Mouse (Mus musculus) left cerebral cortex, adult 18-20 months (tissue): ENCODE data around the gene Efnb2. TPM values are rescaled to one million over a fixed set of nuclear protein-coding genes. Genes with fewer than 3 reads are reported as not detected.

ENCODE experiments used
- DNase-seq, 2 experiments: peaks; one replicate each; pipeline ENCODE4 v3.0.0; 2021 to 2022; ENCODE audit warnings: low spot score in 2 of 2, mixed read lengths in 1 of 2
- total RNA-seq, 2 experiments: library from RNA; stranded (reverse); gene quantifications; 2 replicates each; pipeline ENCODE4 v1.2.3; 2021

Efnb2 gene
- total RNA-seq, 2 experiments from 2014 or later = 60.1 to 64.2 TPM

DNA sequence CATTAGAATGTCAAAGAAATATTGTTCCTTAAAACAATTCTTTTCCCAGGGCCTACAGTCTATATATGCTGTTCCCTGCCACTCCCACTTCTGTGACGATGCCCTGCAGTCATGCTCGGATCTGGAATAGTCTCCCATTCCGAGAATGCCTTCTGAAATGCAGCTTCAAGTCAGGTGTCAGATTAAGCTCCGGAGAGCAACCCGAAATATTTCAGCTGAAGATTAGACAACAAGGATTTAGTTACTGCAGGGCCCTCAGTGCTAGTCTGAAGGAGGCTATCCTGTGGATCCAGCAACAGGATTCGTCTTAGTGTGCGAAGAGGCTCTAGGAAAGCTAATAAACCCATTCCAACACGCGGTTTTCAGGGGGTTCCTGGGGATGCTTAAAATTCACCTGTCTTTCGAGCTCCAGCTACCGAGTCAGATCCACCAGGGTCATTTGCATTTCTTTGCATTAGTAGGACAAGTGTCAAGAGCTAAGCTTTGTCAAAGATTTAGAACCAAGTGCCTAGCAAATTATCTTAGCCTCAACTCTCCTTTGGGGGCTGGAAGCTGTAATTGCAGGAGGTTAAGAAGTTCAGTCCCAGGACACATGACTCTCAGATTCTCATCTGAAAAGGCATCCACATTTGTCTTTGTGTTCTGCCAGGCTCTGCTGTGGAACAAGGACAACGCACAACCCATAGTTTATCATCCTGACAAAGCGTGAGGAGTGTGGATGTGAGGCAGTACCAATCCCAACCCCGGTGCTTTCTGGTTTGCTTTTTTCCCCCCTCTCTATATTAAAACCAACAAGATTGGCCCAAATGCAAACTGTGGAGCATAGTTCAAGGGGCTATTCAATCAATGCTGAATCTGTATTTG lies 4.2 kb downstream of the Efnb2 start:
- DNase-seq = no peak

DNA sequence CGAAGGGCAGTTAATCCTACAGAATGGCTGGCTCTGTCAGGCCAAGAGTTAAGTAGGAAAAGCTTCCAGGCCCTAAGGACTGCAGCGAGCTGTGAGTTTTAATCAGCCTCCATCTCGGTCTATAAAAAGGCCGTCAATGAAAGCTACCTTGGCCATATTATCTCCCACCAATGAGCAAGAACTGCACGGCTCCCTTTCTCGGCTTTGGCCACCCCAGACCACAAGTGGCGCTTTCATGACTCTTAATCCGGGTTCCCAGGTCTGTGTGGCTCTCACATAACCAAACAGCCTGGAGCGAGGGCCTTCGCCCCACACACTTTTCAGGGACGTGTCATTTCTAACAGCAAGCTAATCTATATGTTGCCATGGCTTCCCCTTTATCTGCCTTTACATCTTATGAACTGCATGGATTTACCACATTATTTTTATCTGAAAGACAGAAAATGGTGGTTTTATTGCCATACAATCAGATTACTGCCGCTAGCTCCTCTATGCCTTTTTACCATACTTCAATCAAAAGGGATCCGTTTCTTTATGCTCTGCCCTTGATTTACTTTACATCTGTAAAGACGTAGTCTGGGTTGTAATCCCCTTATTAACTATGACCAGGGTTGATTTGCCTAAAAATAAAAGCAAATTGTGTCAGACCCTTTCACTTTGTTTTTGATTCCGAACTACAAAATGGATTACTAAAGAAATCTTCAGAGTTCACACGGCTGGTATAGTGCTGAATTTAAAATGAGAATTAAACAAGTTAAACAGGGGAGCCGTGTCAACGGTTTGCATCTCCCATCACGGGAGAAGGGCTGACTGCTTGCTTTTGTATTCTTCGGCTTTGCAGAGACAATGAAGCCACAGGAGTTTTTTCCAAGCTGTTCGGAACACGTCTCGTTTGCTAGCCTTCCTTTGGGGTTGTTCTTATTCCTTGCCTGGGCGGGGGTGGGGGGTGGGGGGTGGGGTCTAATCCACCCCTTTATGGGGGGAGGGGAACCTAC lies 5.4 kb downstream of the Efnb2 start:
- DNase-seq = no peak

DNA sequence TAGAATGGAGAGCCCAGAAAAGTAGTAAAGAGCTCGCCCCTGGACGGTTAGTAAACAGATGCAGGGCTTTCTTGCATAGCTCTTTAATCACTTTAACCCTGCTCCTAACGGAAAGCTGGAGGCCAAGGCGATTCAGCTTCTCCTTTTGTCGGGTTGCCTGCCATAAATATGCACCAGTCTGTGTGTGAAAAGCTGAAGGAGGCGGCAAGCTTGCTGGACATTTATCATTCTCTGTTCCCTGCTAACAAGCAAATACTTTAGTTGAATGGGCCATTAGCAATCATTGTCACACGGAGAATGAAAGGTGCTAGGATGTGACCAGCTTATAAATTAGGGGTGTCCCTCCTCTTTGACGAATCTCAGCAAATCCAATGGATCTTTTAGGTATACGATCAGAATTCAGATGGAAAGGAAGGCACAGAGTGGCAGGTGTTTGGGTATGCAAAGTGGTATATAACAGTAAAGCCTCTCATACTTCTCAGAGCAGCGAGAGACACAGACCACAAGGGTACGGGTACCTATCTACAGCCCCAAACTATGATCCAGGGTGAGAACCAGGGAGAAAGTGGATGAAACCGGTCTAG lies 7.0 kb downstream of the Efnb2 start:
- DNase-seq = no peak

- no peak for DNase-seq
These were observed 7.7 kb downstream of the Efnb2 start for GRCm38 (mm10) chr8:8653343-8653742.

- DNase-seq = no peak
These were observed 8.7 kb downstream of the Efnb2 start for GRCm38 (mm10) chr8:8652388-8652787.

DNA sequence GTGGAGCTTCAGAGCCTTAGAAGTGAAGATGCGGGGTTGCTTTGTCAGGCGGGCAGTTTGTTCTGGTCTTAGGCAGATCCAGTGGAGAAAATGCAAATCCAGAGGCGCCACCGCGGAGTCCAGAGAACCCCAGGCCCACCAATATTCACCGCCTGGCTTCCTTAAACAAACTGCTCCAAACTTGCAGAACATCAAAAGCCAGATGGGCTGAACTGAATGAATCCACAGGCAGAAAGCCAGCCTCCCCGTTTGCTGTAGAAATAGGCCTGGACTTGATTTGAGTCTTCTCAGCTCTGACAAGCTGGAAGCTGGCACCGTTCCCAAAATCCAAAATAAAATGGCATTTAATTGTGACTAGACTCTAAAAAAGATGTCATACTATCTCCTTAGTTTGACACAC lies 11.1 kb downstream of the Efnb2 start:
- peak; percentile 70 to 78 for DNase-seq

DNA sequence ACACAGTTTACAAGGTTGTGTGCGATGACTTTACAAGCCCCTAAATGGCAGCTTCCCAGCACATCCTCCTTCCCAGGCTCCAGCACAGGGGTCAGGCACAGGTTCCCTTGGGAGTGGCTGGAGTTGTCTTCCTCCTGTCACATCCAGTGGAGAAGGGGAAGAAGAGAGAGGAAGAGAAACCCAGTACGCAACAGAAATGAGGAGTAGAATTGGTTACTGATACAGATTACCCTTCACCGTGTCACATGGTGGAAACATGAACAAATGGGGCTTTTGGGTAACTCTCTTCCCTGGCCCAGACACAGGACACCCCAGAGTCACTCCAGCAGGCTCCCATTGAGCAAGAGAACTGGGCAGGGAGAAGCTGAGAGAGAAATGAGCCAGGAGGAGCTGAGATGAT lies 11.5 kb downstream of the Efnb2 start:
- no peak for DNase-seq

DNA sequence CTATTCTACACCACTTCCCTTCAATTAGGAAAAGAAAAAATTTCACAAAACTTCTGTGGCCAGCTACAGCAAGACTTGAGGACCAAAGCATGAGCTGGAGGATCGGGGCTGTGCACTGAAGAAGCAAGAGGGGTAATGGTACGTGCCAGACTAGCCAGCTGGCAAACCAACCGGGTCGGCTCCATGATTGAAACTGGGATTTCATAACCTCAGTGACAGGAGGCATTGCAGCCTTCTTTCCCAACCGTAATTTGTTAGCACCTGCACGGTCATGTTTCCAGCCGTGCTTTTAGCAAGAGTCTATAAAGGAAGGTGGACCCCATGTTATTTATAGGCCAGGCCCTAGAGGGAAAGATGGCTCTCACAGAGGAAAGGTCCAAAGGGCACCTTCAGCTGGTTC lies 12.4 kb downstream of the Efnb2 start:
- DNase-seq = no peak

- no peak for DNase-seq
These were observed 13.2 kb downstream of the Efnb2 start for GRCm38 (mm10) chr8:8647824-8648223.

DNA sequence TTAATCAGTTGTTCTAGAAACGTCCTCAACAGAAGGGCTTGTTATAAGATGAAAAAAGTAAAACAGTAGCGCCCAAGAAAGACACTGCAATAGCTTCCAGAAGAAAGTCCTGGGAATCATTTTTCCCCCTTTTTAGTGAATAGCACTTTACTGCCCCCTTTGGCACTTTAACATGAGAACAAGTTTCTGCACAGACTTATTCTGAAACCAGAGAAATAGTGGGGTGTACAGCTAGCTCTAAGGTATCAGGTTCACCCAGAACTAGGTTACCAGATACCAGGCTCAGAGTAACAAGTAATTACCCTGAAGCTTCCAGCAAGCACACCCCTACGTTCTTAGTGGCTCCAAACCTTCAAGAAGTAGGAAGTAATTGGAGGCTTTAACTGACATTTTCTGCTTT lies 13.7 kb downstream of the Efnb2 start:
- no peak for DNase-seq

- DNase-seq = no peak
These were observed 16.7 kb downstream of the Efnb2 start for GRCm38 (mm10) chr8:8644160-8644915.

DNA sequence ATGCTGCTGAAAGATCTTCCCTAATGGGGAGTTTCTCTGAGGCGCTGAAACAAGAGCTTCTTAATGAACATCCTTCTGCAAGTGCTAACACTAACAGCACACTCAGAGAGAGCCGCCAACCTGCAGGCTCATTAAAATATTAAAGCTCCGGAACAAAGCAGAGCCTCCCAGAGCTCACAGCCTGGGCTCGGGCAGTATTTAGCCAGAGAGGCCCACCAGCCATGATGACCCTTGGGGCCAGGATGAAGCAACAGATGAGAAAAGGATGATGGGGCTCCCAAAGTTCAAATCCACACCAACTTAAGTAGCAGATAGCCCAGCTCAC lies 20.8 kb downstream of the Efnb2 start:
- no peak for DNase-seq

- no peak for DNase-seq
These were observed 21.3 kb downstream of the Efnb2 start for GRCm38 (mm10) chr8:8639569-8640263.

- DNase-seq = no peak
These were observed 29.6 kb downstream of the Efnb2 start for GRCm38 (mm10) chr8:8631394-8631793.

DNA sequence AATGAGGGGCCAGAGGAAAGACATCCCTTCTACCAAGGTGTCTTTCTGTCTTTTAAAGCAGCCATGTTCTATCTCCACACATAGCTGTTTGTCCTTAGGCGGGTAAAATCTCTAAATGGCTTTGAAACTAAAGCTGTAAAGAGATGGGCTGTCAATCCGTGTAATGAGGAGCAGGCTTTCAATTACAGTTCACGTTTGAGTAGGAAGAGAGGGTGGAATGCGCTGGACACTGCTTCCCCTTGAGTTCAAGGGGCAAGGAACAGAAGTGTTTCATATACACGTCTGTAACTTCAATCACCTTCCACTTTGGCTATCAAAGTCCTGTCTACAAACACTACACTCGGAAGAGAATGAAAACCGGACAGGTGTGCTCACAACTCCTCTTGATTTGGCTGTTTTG lies 37.0 kb downstream of the Efnb2 start:
- no peak for DNase-seq

DNA sequence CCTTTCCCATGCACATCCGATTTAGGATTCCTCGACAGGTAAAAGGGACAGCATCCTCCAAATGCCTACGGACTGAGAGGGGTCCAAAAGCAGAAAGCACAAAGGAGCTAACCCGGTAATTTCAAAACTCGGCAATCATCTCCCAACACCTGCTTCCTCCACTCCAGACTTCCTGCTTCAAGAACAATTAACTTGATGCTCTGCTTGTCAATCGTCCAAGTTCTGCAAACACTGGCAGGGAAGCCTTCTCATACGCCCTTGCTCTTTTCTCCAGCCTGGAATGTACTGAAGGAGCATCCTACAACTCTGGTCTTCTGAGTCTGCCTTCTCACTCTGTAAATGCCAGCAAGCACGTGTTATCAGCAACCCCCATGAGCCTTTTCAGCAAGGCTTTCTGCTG lies 37.6 kb downstream of the Efnb2 start:
- peak in 1 of 2 experiments; percentile 30 for DNase-seq

GRCm38 (mm10) chr8:8622476-8622875 lies 38.6 kb downstream of the Efnb2 start:
- no peak for DNase-seq

- peak in 1 of 2 experiments; percentile 45 for DNase-seq
These were observed 39.0 kb downstream of the Efnb2 start for GRCm38 (mm10) chr8:8622031-8622430.

- DNase-seq = peak in 1 of 2 experiments; percentile 38
These were observed 39.7 kb downstream of the Efnb2 start for GRCm38 (mm10) chr8:8621236-8621917.

DNA sequence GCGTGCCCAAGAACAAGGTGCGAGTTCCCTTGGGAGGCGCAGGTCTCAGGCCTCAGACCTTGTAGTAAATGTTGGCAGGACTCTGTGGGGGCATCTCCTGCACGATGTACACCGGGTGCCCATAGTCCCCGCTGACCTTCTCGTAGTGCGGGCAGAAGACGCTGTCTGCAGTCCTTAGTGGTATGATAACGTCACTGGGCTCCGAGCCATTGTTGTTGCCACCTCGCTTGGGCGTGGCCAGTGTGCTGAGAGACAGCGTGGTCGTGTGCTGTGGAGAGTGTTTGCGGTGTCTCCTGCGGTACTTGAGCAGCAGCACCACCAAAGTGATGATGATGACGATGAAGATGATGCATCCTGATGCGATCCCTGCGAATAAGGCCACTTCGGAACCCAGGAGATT lies 40.5 kb downstream of the Efnb2 start:
- peak; percentile 41 to 61 for DNase-seq
